Mouse (Mus musculus) B cell, adult 67 days (primary cell): ENCODE results near the gene Prl8a1. TPM values are rescaled to one million over a fixed set of nuclear protein-coding genes. Genes with fewer than 3 reads are reported as not detected.

Experiments used
- total RNA-seq, 2 experiments: library from RNA; stranded (reverse); gene quantifications; 4 replicates each; pipeline ENCODE4 v1.2.4; 2023

Prl8a1 gene
- not detected for total RNA-seq

GRCm38 (mm10) chr13:27582071-27582470 is at the start of gene Prl8a1:
Prl8a1 (minus strand) TSS chr13:27582171.

GRCm38 (mm10) chr13:27610482-27610881 is 28.5 kb upstream of the Prl8a1 start, which contains the start of gene Prl7b1:
Prl7b1 (minus strand) TSS chr13:27610582.

DNA sequence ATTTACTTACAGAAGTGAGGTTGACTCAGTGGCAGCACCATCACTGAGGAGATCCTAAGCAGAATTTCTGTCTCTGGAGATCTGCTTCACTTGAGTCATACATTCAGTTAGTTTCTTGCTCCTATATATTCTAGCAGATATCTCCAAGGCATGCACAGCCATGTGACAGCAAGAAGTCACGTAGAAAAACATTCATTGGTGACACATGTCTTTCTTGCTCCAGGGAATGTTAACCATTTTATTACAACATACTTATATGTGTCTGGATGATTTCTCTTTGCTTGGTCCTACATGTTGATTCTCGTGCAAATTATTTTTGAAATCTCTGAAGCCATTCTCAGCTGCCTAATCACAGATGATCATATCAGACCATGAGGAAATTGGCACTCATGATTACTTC is 17.5 kb downstream of the Prl8a1 start, which contains the start of gene Prl8a9:
TSS of gene Prl8a9 (minus strand) at position 101 of the 400 bp plus-strand sequence.

Other genes starting within 250 kb of the Prl8a1 start
- gene Prl8a2, start 236.5 kb downstream of the Prl8a1 start, total RNA-seq: not detected
- gene Prl2b1, start 191.3 kb downstream of the Prl8a1 start, total RNA-seq: not detected
- gene Prl8a6, start 143.5 kb downstream of the Prl8a1 start, total RNA-seq: not detected
- gene Prl8a8, start 69.0 kb downstream of the Prl8a1 start, total RNA-seq: not detected
- not detected for gene Prl8a9, start 17.6 kb downstream of the Prl8a1 start, total RNA-seq
- gene Prl7b1, start 28.4 kb upstream of the Prl8a1 start, total RNA-seq: not detected
- not detected for gene Prl7a1, start 60.3 kb upstream of the Prl8a1 start, total RNA-seq
- gene Prl7a2, start 85.9 kb upstream of the Prl8a1 start, total RNA-seq: not detected
- gene Prl7d1, start 134.6 kb upstream of the Prl8a1 start, total RNA-seq: not detected
- gene Prl7c1, start 198.6 kb upstream of the Prl8a1 start, total RNA-seq: not detected
- not detected for gene Prl2a1, start 219.5 kb upstream of the Prl8a1 start, total RNA-seq